Mouse (Mus musculus): Measurements from ENCODE around the gene St8sia1.
A peak's percentile ranks its signal among the peaks of the same experiment; 100 is the strongest.

The St8sia1 gene

GRCm38 (mm10) chr6:142979665-142980660 is 15.7 kb upstream of the St8sia1 start:
- DNase-seq (ENCODE audit: low read depth, low spot score) = no peak

GRCm38 (mm10) chr6:142977221-142977620 is 13.0 kb upstream of the St8sia1 start:
- DNase-seq (ENCODE audit: low read depth, low spot score) = no peak

GRCm38 (mm10) chr6:142973289-142973688 is 9.0 kb upstream of the St8sia1 start:
- no peak for DNase-seq (ENCODE audit: low read depth, low spot score)

GRCm38 (mm10) chr6:142972205-142972604 is 8.0 kb upstream of the St8sia1 start:
- no peak for DNase-seq (ENCODE audit: low read depth, low spot score)

GRCm38 (mm10) chr6:142967407-142967806 is 3.2 kb upstream of the St8sia1 start:
- no peak for DNase-seq (ENCODE audit: low read depth, low spot score)

GRCm38 (mm10) chr6:142964531-142965385 is 506 bp upstream of the St8sia1 start:
- DNase-seq (ENCODE audit: low read depth, low spot score) = peak; percentile 85

- no peak for DNase-seq (ENCODE audit: low read depth, low spot score)
These were observed 674 bp downstream of the St8sia1 start for GRCm38 (mm10) chr6:142963480-142964075.

GRCm38 (mm10) chr6:142962881-142963280 is 1.4 kb downstream of the St8sia1 start:
- no peak for DNase-seq (ENCODE audit: low read depth, low spot score)

- no peak for DNase-seq (ENCODE audit: low read depth, low spot score)
These were observed 1.8 kb downstream of the St8sia1 start for GRCm38 (mm10) chr6:142962476-142962875.

- DNase-seq (ENCODE audit: low read depth, low spot score) = no peak
These were observed 2.4 kb downstream of the St8sia1 start for GRCm38 (mm10) chr6:142961721-142962455.

GRCm38 (mm10) chr6:142956556-142956955 is 7.7 kb downstream of the St8sia1 start:
- no peak for DNase-seq (ENCODE audit: low read depth, low spot score)

GRCm38 (mm10) chr6:142955281-142955680 is 9.0 kb downstream of the St8sia1 start:
- DNase-seq (ENCODE audit: low read depth, low spot score) = no peak

GRCm38 (mm10) chr6:142953189-142953588 is 11.1 kb downstream of the St8sia1 start:
- DNase-seq (ENCODE audit: low read depth, low spot score) = no peak

- no peak for DNase-seq (ENCODE audit: low read depth, low spot score)
These were observed 11.8 kb downstream of the St8sia1 start for GRCm38 (mm10) chr6:142952361-142952954.

- no peak for DNase-seq (ENCODE audit: low read depth, low spot score)
These were observed 12.5 kb downstream of the St8sia1 start for GRCm38 (mm10) chr6:142951564-142952308.

- no peak for DNase-seq (ENCODE audit: low read depth, low spot score)
These were observed 13.9 kb downstream of the St8sia1 start for GRCm38 (mm10) chr6:142950354-142950753.

GRCm38 (mm10) chr6:142948955-142949357 is 15.3 kb downstream of the St8sia1 start:
- no peak for DNase-seq (ENCODE audit: low read depth, low spot score)

GRCm38 (mm10) chr6:142947029-142947428 is 17.2 kb downstream of the St8sia1 start:
- no peak for DNase-seq (ENCODE audit: low read depth, low spot score)

GRCm38 (mm10) chr6:142946069-142946871 is 18.0 kb downstream of the St8sia1 start:
- DNase-seq (ENCODE audit: low read depth, low spot score) = peak; percentile 42
